ENCODE assay signal across 23 mouse cellular contexts in the genomic region with DNA sequence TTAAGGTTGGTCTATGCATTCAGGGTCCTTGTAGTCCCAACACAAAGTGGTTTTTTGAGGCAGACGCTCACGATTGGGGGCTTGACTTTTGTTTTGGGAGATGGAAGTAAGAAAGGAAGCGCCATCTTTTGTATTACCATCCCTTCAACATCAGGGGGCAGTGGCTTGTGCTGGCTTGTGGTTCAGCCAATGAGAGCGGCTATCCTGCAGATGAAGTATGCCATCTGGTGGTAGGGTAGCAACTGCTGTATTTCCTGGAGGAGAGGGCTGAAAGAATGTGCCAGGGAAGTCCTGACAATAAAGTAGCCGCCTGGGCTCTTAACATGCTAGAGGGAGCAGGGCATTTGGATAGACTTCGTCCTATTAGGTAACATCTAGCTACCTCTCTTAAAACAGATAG.
DNase-seq lines count a peak whose midpoint lies in the region; ATAC-seq and TF ChIP-seq lines count a peak whose summit lies in the region.
"Had no signal": no experiment of that assay in that cellular context is flagged by ENCODE, and none has a peak within 500 bp of the region (broad histone marks: within the 10 kb centered on the region; RNA-seq: fewer than 3 reads in every experiment).

No protein-coding gene starts in this region.

- no peaks in the 10 kb centered on the region for H3K79me2 ChIP-seq in liver, adult 2 months (ENCODE audit: control insufficient read depth, insufficient read depth, low read length)

- H3K36me3 ChIP-seq in forebrain, postnatal 0 days (ENCODE audit: insufficient read depth): no peaks in the 10 kb centered on the region
- H3K36me3 ChIP-seq in forebrain, embryonic 16.5 days (ENCODE audit: control insufficient read depth, insufficient read depth): no peaks in the 10 kb centered on the region
- no peaks in the 10 kb centered on the region for H3K36me3 ChIP-seq in liver, adult 2 months (ENCODE audit: control insufficient read depth, insufficient read depth, low read length)
- H3K36me3 ChIP-seq in liver, embryonic 12.5 days: no peaks in the 10 kb centered on the region
- H3K36me3 ChIP-seq in midbrain, postnatal 0 days (ENCODE audit: insufficient read depth, low read length): no peaks in the 10 kb centered on the region
- H3K36me3 ChIP-seq in midbrain, embryonic 15.5 days (replicated peaks): no peaks in the 10 kb centered on the region
- H3K36me3 ChIP-seq in stomach, postnatal 0 days (ENCODE audit: control insufficient read depth, insufficient read depth, low read length): no peaks in the 10 kb centered on the region
- H3K36me3 ChIP-seq: embryonic facial prominence, embryonic 15.5 days; forebrain, embryonic 15.5 days; heart, embryonic 10.5 days; limb, embryonic 15.5 days; lung, embryonic 15.5 days; midbrain, embryonic 10.5 days had no signal

- no peak overlapping the region for H3K27ac ChIP-seq in forebrain, postnatal 0 days (ENCODE audit: low read depth, low read length)
- no peak overlapping the region for H3K27ac ChIP-seq in forebrain, embryonic 16.5 days (ENCODE audit: low read length)
- no peak overlapping the region for H3K27ac ChIP-seq in liver, adult 2 months (replicated peaks; ENCODE audit: insufficient read depth, low read depth, low read length)
- no peak overlapping the region for H3K27ac ChIP-seq in liver, embryonic 12.5 days
- H3K27ac ChIP-seq in midbrain, postnatal 0 days (ENCODE audit: low read depth, low read length): no peak overlapping the region
- H3K27ac ChIP-seq in midbrain, embryonic 15.5 days: no peak overlapping the region
- no peak overlapping the region for H3K27ac ChIP-seq in stomach, postnatal 0 days (replicated peaks)
- H3K27ac ChIP-seq: embryonic facial prominence, embryonic 15.5 days; forebrain, embryonic 15.5 days; heart, embryonic 10.5 days; hindbrain, embryonic 14.5 days; left cerebral cortex, adult 2 months; limb, embryonic 15.5 days; lung, embryonic 15.5 days; midbrain, embryonic 10.5 days had no signal

- no peak for TF ChIP-seq EP300 in stomach, postnatal 0 days (optimal IDR thresholded peaks at IDR 0.05)

- WGBS in forebrain, postnatal 0 days: 94% methylated on average over 6 of the region's 6 CpGs
- WGBS in forebrain, embryonic 16.5 days: 92% methylated on average over 6 of the region's 6 CpGs
- WGBS in liver, adult 2 months: 82% methylated on average over 6 of the region's 6 CpGs
- WGBS in liver, embryonic 12.5 days (ENCODE audit: insufficient replicate concordance): 74% methylated on average over 6 of the region's 6 CpGs
- WGBS in midbrain, postnatal 0 days: 94% methylated on average over 6 of the region's 6 CpGs
- 95% methylated on average over 6 of the region's 6 CpGs for WGBS in midbrain, embryonic 15.5 days
- 99% methylated on average over 6 of the region's 6 CpGs for WGBS in stomach, postnatal 0 days

- TF ChIP-seq CTCF in forebrain, postnatal 0 days (IDR thresholded peaks at IDR 0.05; ENCODE audit: low read depth): 0 out of 2 replicates have a peak, but pooled peaks have one; percentile 10
- TF ChIP-seq CTCF in liver, adult 2 months (IDR thresholded peaks at IDR 0.05; ENCODE audit: low read depth, low read length): peak; percentile 81
- peak; percentile 25 for TF ChIP-seq CTCF in midbrain, postnatal 0 days (IDR thresholded peaks at IDR 0.05)
- TF ChIP-seq CTCF in stomach, postnatal 0 days (IDR thresholded peaks at IDR 0.05; ENCODE audit: low read depth): peak; percentile 52

- H3K9ac ChIP-seq in forebrain, postnatal 0 days: no peak overlapping the region
- H3K9ac ChIP-seq in forebrain, embryonic 16.5 days (replicated peaks; ENCODE audit: low read depth, low read length): no peak overlapping the region
- no peak overlapping the region for H3K9ac ChIP-seq in liver, adult 2 months (ENCODE audit: low read depth, low read length)
- H3K9ac ChIP-seq in liver, embryonic 12.5 days: no peak overlapping the region
- H3K9ac ChIP-seq in midbrain, postnatal 0 days (replicated peaks; ENCODE audit: low read length, poor library complexity, severe bottlenecking): no peak overlapping the region
- H3K9ac ChIP-seq in midbrain, embryonic 15.5 days: no peak overlapping the region
- no peak overlapping the region for H3K9ac ChIP-seq in stomach, postnatal 0 days (ENCODE audit: low read length)
- H3K9ac ChIP-seq: embryonic facial prominence, embryonic 15.5 days; forebrain, embryonic 15.5 days; hindbrain, embryonic 14.5 days; limb, embryonic 15.5 days; lung, embryonic 15.5 days had no signal

- no peak overlapping the region for H3K4me2 ChIP-seq in forebrain, postnatal 0 days (ENCODE audit: low read depth)
- H3K4me2 ChIP-seq in forebrain, embryonic 16.5 days (ENCODE audit: low read length): no peak overlapping the region
- no peak overlapping the region for H3K4me2 ChIP-seq in liver, embryonic 12.5 days
- H3K4me2 ChIP-seq in midbrain, postnatal 0 days (ENCODE audit: low read depth, low read length, poor library complexity, severe bottlenecking): no peak overlapping the region
- no peak overlapping the region for H3K4me2 ChIP-seq in midbrain, embryonic 15.5 days
- no peak overlapping the region for H3K4me2 ChIP-seq in stomach, postnatal 0 days (replicated peaks; ENCODE audit: low read depth)
- H3K4me2 ChIP-seq: embryonic facial prominence, embryonic 15.5 days; forebrain, embryonic 15.5 days; hindbrain, embryonic 14.5 days; limb, embryonic 15.5 days; lung, embryonic 15.5 days had no signal

- H3K27me3 ChIP-seq in forebrain, postnatal 0 days (ENCODE audit: insufficient read depth, low read length): no peaks in the 10 kb centered on the region
- no peaks in the 10 kb centered on the region for H3K27me3 ChIP-seq in forebrain, embryonic 16.5 days (replicated peaks; ENCODE audit: control insufficient read depth, insufficient read depth, low read length)
- no peaks in the 10 kb centered on the region for H3K27me3 ChIP-seq in liver, adult 2 months (ENCODE audit: control insufficient read depth, insufficient read depth, low read length)
- no peaks in the 10 kb centered on the region for H3K27me3 ChIP-seq in liver, embryonic 12.5 days (replicated peaks)
- H3K27me3 ChIP-seq in midbrain, postnatal 0 days (ENCODE audit: insufficient read depth, low read length): no peaks in the 10 kb centered on the region
- no peaks in the 10 kb centered on the region for H3K27me3 ChIP-seq in midbrain, embryonic 15.5 days (replicated peaks)
- H3K27me3 ChIP-seq in stomach, postnatal 0 days (ENCODE audit: control insufficient read depth, insufficient read depth, low read length): no peaks in the 10 kb centered on the region
- H3K27me3 ChIP-seq: embryonic facial prominence, embryonic 15.5 days; forebrain, embryonic 15.5 days; limb, embryonic 15.5 days; lung, embryonic 15.5 days had no signal

- H3K4me1 ChIP-seq in forebrain, postnatal 0 days (ENCODE audit: insufficient read depth): no peaks in the 10 kb centered on the region
- no peaks in the 10 kb centered on the region for H3K4me1 ChIP-seq in forebrain, embryonic 16.5 days (replicated peaks; ENCODE audit: control insufficient read depth, insufficient read depth, low read length)
- H3K4me1 ChIP-seq in liver, adult 2 months (ENCODE audit: control insufficient read depth, insufficient read depth, low read length): no peaks in the 10 kb centered on the region
- H3K4me1 ChIP-seq in liver, embryonic 12.5 days: no peaks in the 10 kb centered on the region
- no peaks in the 10 kb centered on the region for H3K4me1 ChIP-seq in midbrain, postnatal 0 days (ENCODE audit: insufficient read depth, low read length)
- no peaks in the 10 kb centered on the region for H3K4me1 ChIP-seq in midbrain, embryonic 15.5 days
- no peaks in the 10 kb centered on the region for H3K4me1 ChIP-seq in stomach, postnatal 0 days (replicated peaks; ENCODE audit: control insufficient read depth, insufficient read depth)
- H3K4me1 ChIP-seq: embryonic facial prominence, embryonic 15.5 days; forebrain, embryonic 15.5 days; heart, embryonic 10.5 days; limb, embryonic 15.5 days; lung, embryonic 15.5 days; midbrain, embryonic 10.5 days had no signal

- no peak for DNase-seq in forebrain, postnatal 0 days
- DNase-seq in liver, adult 2 months (ENCODE audit: extremely low read depth, low read depth, low spot score): peak; percentile 64
- no peak for DNase-seq in midbrain, postnatal 0 days (ENCODE audit: low spot score)
- no peak for DNase-seq in stomach, postnatal 0 days (ENCODE audit: low spot score)
- no peak for DNase-seq in urinary bladder, postnatal 4 days (ENCODE audit: low spot score in 2 of 2)
- DNase-seq: adrenal gland, adult 2 months; cerebellum, adult 11 months; cerebellum, adult 9-11 months; heart, postnatal 4 days; kidney, postnatal 36 days; left cerebral cortex, postnatal 4 days; thymus, postnatal 14 days had no signal

- no peak for TF ChIP-seq POLR2A in liver, adult 2 months (IDR thresholded peaks at IDR 0.05; ENCODE audit: extremely low read depth, insufficient read depth, low read length)

- no peak overlapping the region for H3K4me3 ChIP-seq in forebrain, postnatal 0 days (ENCODE audit: low read depth, low read length)
- no peak overlapping the region for H3K4me3 ChIP-seq in forebrain, embryonic 16.5 days (replicated peaks; ENCODE audit: low read length)
- no peak overlapping the region for H3K4me3 ChIP-seq in liver, adult 2 months (ENCODE audit: insufficient read depth, low read depth, low read length)
- no peak overlapping the region for H3K4me3 ChIP-seq in liver, embryonic 12.5 days
- H3K4me3 ChIP-seq in midbrain, postnatal 0 days (ENCODE audit: low read depth, low read length): no peak overlapping the region
- H3K4me3 ChIP-seq in midbrain, embryonic 15.5 days: no peak overlapping the region
- H3K4me3 ChIP-seq in stomach, postnatal 0 days (ENCODE audit: low read depth, low read length): no peak overlapping the region
- H3K4me3 ChIP-seq: embryonic facial prominence, embryonic 15.5 days; forebrain, embryonic 15.5 days; heart, embryonic 10.5 days; left cerebral cortex, adult 2 months; limb, embryonic 15.5 days; lung, embryonic 15.5 days; midbrain, embryonic 10.5 days had no signal

- ATAC-seq in forebrain, postnatal 0 days: no peak
- ATAC-seq in forebrain, embryonic 16.5 days: no peak
- no peak for ATAC-seq in liver, embryonic 12.5 days
- no peak for ATAC-seq in midbrain, postnatal 0 days (ENCODE audit: low FRiP score)
- ATAC-seq in midbrain, embryonic 15.5 days (replicated peaks): no peak
- no peak for ATAC-seq in stomach, postnatal 0 days (ENCODE audit: low FRiP score, low TSS enrichment)
- ATAC-seq: forebrain, embryonic 15.5 days had no signal

- H3K9me3 ChIP-seq in forebrain, postnatal 0 days (ENCODE audit: low read length): no peaks in the 10 kb centered on the region
- H3K9me3 ChIP-seq in forebrain, embryonic 16.5 days (ENCODE audit: control insufficient read depth, low read length): no peaks in the 10 kb centered on the region
- H3K9me3 ChIP-seq in liver, embryonic 12.5 days (replicated peaks): no peaks in the 10 kb centered on the region
- no peaks in the 10 kb centered on the region for H3K9me3 ChIP-seq in midbrain, postnatal 0 days (ENCODE audit: low read length)
- H3K9me3 ChIP-seq in midbrain, embryonic 15.5 days: no peaks in the 10 kb centered on the region
- H3K9me3 ChIP-seq in stomach, postnatal 0 days (ENCODE audit: control insufficient read depth, low read length): no peaks in the 10 kb centered on the region
- H3K9me3 ChIP-seq: embryonic facial prominence, embryonic 15.5 days; forebrain, embryonic 15.5 days; heart, embryonic 10.5 days; limb, embryonic 15.5 days; lung, embryonic 15.5 days; midbrain, embryonic 10.5 days had no signal

Comparison
In these comparisons a context has a peak if more than half of its experiments do, and no peak if none do; other contexts are left out.
1. CTCF ChIP-seq: peak in every context shown above with its lines; median percentile 81 in liver, adult 2 months; 52 in stomach, postnatal 0 days; 25 in midbrain, postnatal 0 days; 10 in forebrain, postnatal 0 days.